Mouse (Mus musculus): Measurements from ENCODE around the gene Aunip. TPM values are rescaled to one million over a fixed set of nuclear protein-coding genes. Genes with fewer than 3 reads are reported as not detected.
"Not testable (repeated sequence)": the region's sequence is repeated elsewhere in the genome, so short reads cannot be mapped to it uniquely, and the experiment has no call there.

The Aunip gene
- total and polyA plus RNA-seq, 3 experiments, result 0.10 to 1.5 (median 0.29) TPM

GRCm38 (mm10) chr4:134485151-134485900 is 25.5 kb upstream of the Aunip start:
- DNase-seq, result no peak

- no peak for DNase-seq
Measured at GRCm38 (mm10) chr4:134488211-134488610, 22.6 kb upstream of the Aunip start.

- DNase-seq, result no peak
Measured at GRCm38 (mm10) chr4:134489986-134490665, 20.7 kb upstream of the Aunip start.

GRCm38 (mm10) chr4:134491716-134492115 is 19.1 kb upstream of the Aunip start:
- DNase-seq, result no peak

GRCm38 (mm10) chr4:134494161-134494560 is 16.6 kb upstream of the Aunip start:
- DNase-seq, result not testable (repeated sequence)

- peak; percentile 79 for DNase-seq
Measured at GRCm38 (mm10) chr4:134494780-134495545, 15.8 kb upstream of the Aunip start.

GRCm38 (mm10) chr4:134495546-134495923 is 15.3 kb upstream of the Aunip start:
- no peak for DNase-seq

GRCm38 (mm10) chr4:134496595-134497210 is 14.1 kb upstream of the Aunip start, which contains the start of gene Paqr7:
Gene Paqr7, plus strand, starts transcription at chr4:134496697.
- peak; percentile 93 for DNase-seq

- no peak for DNase-seq
Measured at GRCm38 (mm10) chr4:134497223-134497622, 13.6 kb upstream of the Aunip start.

- peak; percentile 73 for DNase-seq
Measured at GRCm38 (mm10) chr4:134497986-134498731, 12.6 kb upstream of the Aunip start.

GRCm38 (mm10) chr4:134498983-134499382 is 11.8 kb upstream of the Aunip start:
- peak; percentile 58 for DNase-seq

GRCm38 (mm10) chr4:134501095-134501494 is 9.7 kb upstream of the Aunip start:
- no peak for DNase-seq

GRCm38 (mm10) chr4:134503686-134504357 is 7.0 kb upstream of the Aunip start:
- DNase-seq, result no peak

- no peak for DNase-seq
Measured at GRCm38 (mm10) chr4:134505303-134505789, 5.5 kb upstream of the Aunip start.

- no peak for DNase-seq
Measured at GRCm38 (mm10) chr4:134505966-134506594, 4.7 kb upstream of the Aunip start.

GRCm38 (mm10) chr4:134506713-134507112 is 4.1 kb upstream of the Aunip start:
- DNase-seq, result no peak

GRCm38 (mm10) chr4:134510396-134510795 is 403 bp upstream of the Aunip start:
- DNase-seq, result no peak

- no peak for DNase-seq
Measured at GRCm38 (mm10) chr4:134511730-134512129, 931 bp downstream of the Aunip start.

GRCm38 (mm10) chr4:134512798-134513197 is 2.0 kb downstream of the Aunip start:
- peak; percentile 86 for DNase-seq

GRCm38 (mm10) chr4:134514309-134514930 is 3.6 kb downstream of the Aunip start:
- DNase-seq, result peak; percentile 64
